Mouse (Mus musculus) duodenum, adult 2 months (tissue): ENCODE data around the gene Twnk. TPM values are rescaled to one million over a fixed set of nuclear protein-coding genes. Genes with fewer than 3 reads are reported as not detected.

Experiments
- polyA plus RNA-seq: library from polyadenylated mRNA; depleted of rRNA; stranded (reverse); fragments of >200 nt; gene quantifications from 2 replicates; pipeline ENCODE4 v1.2.3, GENCODE M21; 2012; ENCODE audit warnings: low replicate concordance; rRNA removed

The Twnk gene
- polyA plus RNA-seq: 4.6 and 5.2 TPM in 2 replicates

GRCm38 (mm10) chr19:45005444-45005843 lies at the start of gene Twnk:
Twnk (plus strand) TSS chr19:45005663.

GRCm38 (mm10) chr19:44988831-44989566 lies 16.5 kb upstream of the Twnk start, which contains the start of gene Sema4g:
Sema4g (plus strand) TSS chr19:44989101.

GRCm38 (mm10) chr19:45005957-45006712 lies 672 bp downstream of the Twnk start, which contains the start of gene Mrpl43:
Mrpl43 (minus strand) TSS chr19:45006442.

GRCm38 (mm10) chr19:45014335-45014971 lies 9.0 kb downstream of the Twnk start, which contains the start of gene Lzts2:
Lzts2 (plus strand) TSS chr19:45014414.

GRCm38 (mm10) chr19:45045651-45046050 lies 40.2 kb downstream of the Twnk start, which contains the start of gene Pdzd7:
Pdzd7 (minus strand) TSS chr19:45045717.

GRCm38 (mm10) chr19:45047417-45047934 lies 42.0 kb downstream of the Twnk start, which contains the start of gene Sfxn3:
Sfxn3 (plus strand) TSS chr19:45047503.

Other genes with a start within 250 kb of the Twnk start
- gene Pax2, start 249.6 kb upstream of the Twnk start, polyA plus RNA-seq: not detected in 2 replicates
- gene Slf2, start 74.5 kb upstream of the Twnk start, polyA plus RNA-seq: 18.9 and 22.3 TPM in 2 replicates
- 290 and 406 TPM in 2 replicates for gene Sema4g, start 16.6 kb upstream of the Twnk start, polyA plus RNA-seq
- 169 and 174 TPM in 2 replicates for gene Mrpl43, start 779 bp downstream of the Twnk start, polyA plus RNA-seq
- 65.6 and 89.6 TPM in 2 replicates for gene Lzts2, start 8.8 kb downstream of the Twnk start, polyA plus RNA-seq
- gene Pdzd7, start 40.1 kb downstream of the Twnk start, polyA plus RNA-seq: 0.31 and 1.4 TPM in 2 replicates
- 4.5 and 10.4 TPM in 2 replicates for gene Sfxn3, start 41.8 kb downstream of the Twnk start, polyA plus RNA-seq
- 2.1 TPM in 2 replicates for gene Kazald1, start 69.6 kb downstream of the Twnk start, polyA plus RNA-seq
- gene Tlx1, start 145.0 kb downstream of the Twnk start, polyA plus RNA-seq: not detected in 2 replicates
- 0.04 TPM in 1 of 2 replicates, not detected in the other for gene Lbx1, start 230.1 kb downstream of the Twnk start, polyA plus RNA-seq